Mouse (Mus musculus): ENCODE results near the gene Inpp4b. TPM values are rescaled to one million over a fixed set of nuclear protein-coding genes. Genes with fewer than 3 reads are reported as not detected.

Gene Inpp4b
- polyA plus RNA-seq, 1 experiment: 1.9 TPM

- no peak overlapping the region for H3K4me3 ChIP-seq (ENCODE audit: insufficient read depth, low read length)
- H3K4me1 ChIP-seq (ENCODE audit: control insufficient read depth, insufficient read depth, low read length): no peaks in the 10 kb centered on the region
- no peak overlapping the region for H3K27ac ChIP-seq (ENCODE audit: insufficient read depth, low read length)
- TF ChIP-seq POLR2A (IDR thresholded peaks at IDR 0.05; ENCODE audit: low read depth, low read length) (no peak), CTCF (IDR thresholded peaks at IDR 0.05; ENCODE audit: borderline replicate concordance, insufficient read depth, low read length) (no peak)
Measured at GRCm38 (mm10) chr8:81635912-81636583, 293.7 kb downstream of the Inpp4b start.

DNA sequence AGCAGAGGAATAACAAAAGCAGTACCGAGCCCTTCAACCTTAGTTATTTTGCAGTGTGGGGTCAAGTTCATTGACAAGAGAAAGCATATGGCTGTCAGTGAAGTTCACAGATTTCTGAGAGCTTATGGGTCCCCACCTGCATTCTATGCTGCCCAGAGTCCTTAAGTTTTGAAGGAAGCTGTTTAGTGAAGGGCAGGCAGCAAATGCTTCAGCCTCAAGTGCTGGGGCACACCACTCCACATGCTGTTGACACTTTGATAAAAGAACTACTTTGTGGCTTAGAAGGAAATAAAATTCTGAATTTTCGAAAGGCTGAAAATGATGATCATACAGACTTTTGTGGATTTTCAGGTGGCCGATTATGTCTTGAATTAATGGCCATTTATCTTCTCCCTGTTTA, 296.1 kb downstream of the Inpp4b start:
- Histone ChIP-seq H3K27ac (ENCODE audit: insufficient read depth, low read length) (no peak overlapping the region), H3K4me1 (ENCODE audit: control insufficient read depth, insufficient read depth, low read length) (no peaks in the 10 kb centered on the region), H3K4me3 (ENCODE audit: insufficient read depth, low read length) (no peak overlapping the region)
- TF ChIP-seq CTCF (IDR thresholded peaks at IDR 0.05; ENCODE audit: borderline replicate concordance, insufficient read depth, low read length) (no peak), POLR2A (IDR thresholded peaks at IDR 0.05; ENCODE audit: low read depth, low read length) (no peak)

DNA sequence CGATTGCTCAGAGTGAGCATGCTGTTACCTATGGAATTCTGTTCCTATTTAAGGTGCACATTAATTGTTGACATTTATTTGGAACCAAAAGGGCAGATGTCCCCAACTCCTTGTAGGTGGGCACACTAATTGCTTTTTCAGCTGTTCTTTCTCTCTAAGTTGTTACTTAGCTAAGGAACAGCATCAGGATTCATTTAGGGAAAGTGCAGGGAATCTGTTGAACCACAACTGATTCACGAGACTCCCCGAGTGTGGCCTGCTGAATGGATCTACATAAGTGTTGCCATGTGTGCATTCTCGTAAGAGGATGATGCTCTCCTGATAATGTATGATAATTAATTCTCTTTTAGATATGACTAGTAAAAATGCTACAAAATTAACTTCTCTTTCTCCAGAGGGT, 297.5 kb downstream of the Inpp4b start:
- H3K4me3 ChIP-seq (ENCODE audit: insufficient read depth, low read length): no peak overlapping the region
- H3K27ac ChIP-seq (ENCODE audit: insufficient read depth, low read length): no peak overlapping the region
- TF ChIP-seq POLR2A (IDR thresholded peaks at IDR 0.05; ENCODE audit: low read depth, low read length) (no peak), CTCF (IDR thresholded peaks at IDR 0.05; ENCODE audit: borderline replicate concordance, insufficient read depth, low read length) (no peak)
- H3K4me1 ChIP-seq (ENCODE audit: control insufficient read depth, insufficient read depth, low read length): no peaks in the 10 kb centered on the region

GRCm38 (mm10) chr8:81643030-81643429, 300.7 kb downstream of the Inpp4b start:
- no peak overlapping the region for H3K4me3 ChIP-seq (ENCODE audit: insufficient read depth, low read length)
- no peaks in the 10 kb centered on the region for H3K4me1 ChIP-seq (ENCODE audit: control insufficient read depth, insufficient read depth, low read length)
- TF ChIP-seq POLR2A (IDR thresholded peaks at IDR 0.05; ENCODE audit: low read depth, low read length) (no peak), CTCF (IDR thresholded peaks at IDR 0.05; ENCODE audit: borderline replicate concordance, insufficient read depth, low read length) (no peak)
- no peak overlapping the region for H3K27ac ChIP-seq (ENCODE audit: insufficient read depth, low read length)

DNA sequence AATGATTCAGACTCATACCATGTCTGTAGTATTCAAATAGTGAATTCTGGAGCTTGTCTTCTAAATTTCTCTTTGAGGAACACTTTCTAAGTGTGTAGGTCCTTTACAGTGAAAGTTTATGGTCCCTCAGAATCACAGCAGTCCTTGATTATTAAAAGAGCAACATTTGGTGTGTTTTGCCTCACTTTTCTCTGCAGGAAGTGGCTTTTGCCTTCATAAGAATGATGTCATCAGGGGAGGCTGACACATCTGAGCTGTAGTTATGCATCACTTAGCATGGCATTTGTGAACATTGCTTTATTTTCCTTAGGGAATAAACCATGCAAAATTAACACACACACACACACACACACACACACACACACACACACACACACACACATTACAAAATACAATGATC, 349.8 kb downstream of the Inpp4b start:
- no peaks in the 10 kb centered on the region for H3K4me1 ChIP-seq (ENCODE audit: control insufficient read depth, insufficient read depth, low read length)
- no peak for TF ChIP-seq CTCF (IDR thresholded peaks at IDR 0.05; ENCODE audit: borderline replicate concordance, insufficient read depth, low read length)
- no peak overlapping the region for H3K4me3 ChIP-seq (ENCODE audit: insufficient read depth, low read length)
- H3K27ac ChIP-seq (ENCODE audit: insufficient read depth, low read length): no peak overlapping the region

DNA sequence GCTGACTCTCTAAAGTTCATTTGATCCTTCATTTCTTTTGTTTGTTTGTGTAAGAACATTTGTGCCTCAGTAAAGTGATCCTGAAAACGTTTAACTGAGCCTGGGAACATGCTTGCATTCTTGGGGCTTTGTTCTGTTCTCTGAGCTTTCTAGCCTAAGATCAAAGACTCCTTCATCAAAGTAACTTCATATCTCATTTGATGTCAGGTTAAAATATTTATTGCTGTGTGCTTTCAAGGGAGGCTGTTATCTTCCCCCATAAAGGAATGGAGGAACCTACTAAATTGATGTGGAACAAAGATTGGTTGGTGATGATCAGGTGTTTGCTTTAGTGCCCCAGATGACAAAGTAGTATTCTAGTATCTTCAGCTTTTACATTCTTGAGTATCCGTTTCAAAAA, 352.5 kb downstream of the Inpp4b start:
- Histone ChIP-seq H3K4me3 (ENCODE audit: insufficient read depth, low read length) (no peak overlapping the region), H3K4me1 (ENCODE audit: control insufficient read depth, insufficient read depth, low read length) (no peaks in the 10 kb centered on the region), H3K27ac (ENCODE audit: insufficient read depth, low read length) (no peak overlapping the region)
- TF ChIP-seq POLR2A (IDR thresholded peaks at IDR 0.05; ENCODE audit: low read depth, low read length): no peak
- no peak for TF ChIP-seq CTCF (IDR thresholded peaks at IDR 0.05; ENCODE audit: borderline replicate concordance, insufficient read depth, low read length)

DNA sequence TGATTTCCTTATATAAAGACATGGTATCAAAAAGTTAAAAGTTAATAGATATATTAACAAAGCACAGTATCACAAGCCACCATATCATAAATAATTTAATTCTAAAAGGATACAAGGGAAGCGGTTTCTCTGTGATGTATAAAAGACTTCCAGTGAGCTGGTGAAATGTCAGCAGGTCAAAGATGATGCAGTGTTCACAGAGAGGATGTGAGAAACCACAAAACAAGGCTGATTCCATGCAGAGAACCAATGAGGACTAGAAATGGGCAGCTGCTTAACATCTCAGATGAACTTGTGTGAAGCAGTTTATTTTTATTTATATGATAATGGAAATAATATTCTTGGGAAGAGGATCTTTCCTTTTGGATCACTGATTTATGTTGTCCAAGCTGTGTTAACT, 359.7 kb downstream of the Inpp4b start:
- Histone ChIP-seq H3K4me1 (ENCODE audit: control insufficient read depth, insufficient read depth, low read length) (no peaks in the 10 kb centered on the region), H3K27ac (ENCODE audit: insufficient read depth, low read length) (no peak overlapping the region), H3K4me3 (ENCODE audit: insufficient read depth, low read length) (no peak overlapping the region)
- TF ChIP-seq CTCF (IDR thresholded peaks at IDR 0.05; ENCODE audit: borderline replicate concordance, insufficient read depth, low read length) (no peak), POLR2A (IDR thresholded peaks at IDR 0.05; ENCODE audit: low read depth, low read length) (no peak)

- no peak overlapping the region for H3K27ac ChIP-seq (ENCODE audit: insufficient read depth, low read length)
- TF ChIP-seq POLR2A (IDR thresholded peaks at IDR 0.05; ENCODE audit: low read depth, low read length): no peak
- no peak for TF ChIP-seq CTCF (IDR thresholded peaks at IDR 0.05; ENCODE audit: borderline replicate concordance, insufficient read depth, low read length)
- H3K4me3 ChIP-seq (ENCODE audit: insufficient read depth, low read length): no peak overlapping the region
- H3K4me1 ChIP-seq (ENCODE audit: control insufficient read depth, insufficient read depth, low read length): no peaks in the 10 kb centered on the region
Measured at GRCm38 (mm10) chr8:81703571-81704365, 361.4 kb downstream of the Inpp4b start.

GRCm38 (mm10) chr8:81707436-81707835, 365.1 kb downstream of the Inpp4b start:
- TF ChIP-seq POLR2A (IDR thresholded peaks at IDR 0.05; ENCODE audit: low read depth, low read length) (no peak), CTCF (IDR thresholded peaks at IDR 0.05; ENCODE audit: borderline replicate concordance, insufficient read depth, low read length) (no peak)
- Histone ChIP-seq H3K27ac (ENCODE audit: insufficient read depth, low read length) (no peak overlapping the region), H3K4me3 (ENCODE audit: insufficient read depth, low read length) (no peak overlapping the region), H3K4me1 (ENCODE audit: control insufficient read depth, insufficient read depth, low read length) (no peaks in the 10 kb centered on the region)

- no peak overlapping the region for H3K27ac ChIP-seq (ENCODE audit: insufficient read depth, low read length)
- H3K4me1 ChIP-seq (ENCODE audit: control insufficient read depth, insufficient read depth, low read length): no peaks in the 10 kb centered on the region
- TF ChIP-seq POLR2A (IDR thresholded peaks at IDR 0.05; ENCODE audit: low read depth, low read length): no peak
- no peak overlapping the region for H3K4me3 ChIP-seq (ENCODE audit: insufficient read depth, low read length)
Measured at GRCm38 (mm10) chr8:81731332-81731731, 389.0 kb downstream of the Inpp4b start.

All from embryonic fibroblast, embryonic 13.5 days (primary cell).